Mouse (Mus musculus): ENCODE results near the gene Mrpl35. TPM values are rescaled to one million over a fixed set of nuclear protein-coding genes. Genes with fewer than 3 reads are reported as not detected.

The Mrpl35 gene
- polyA plus RNA-seq, 1 experiment from 2014 or later, result 63.7 TPM

DNA sequence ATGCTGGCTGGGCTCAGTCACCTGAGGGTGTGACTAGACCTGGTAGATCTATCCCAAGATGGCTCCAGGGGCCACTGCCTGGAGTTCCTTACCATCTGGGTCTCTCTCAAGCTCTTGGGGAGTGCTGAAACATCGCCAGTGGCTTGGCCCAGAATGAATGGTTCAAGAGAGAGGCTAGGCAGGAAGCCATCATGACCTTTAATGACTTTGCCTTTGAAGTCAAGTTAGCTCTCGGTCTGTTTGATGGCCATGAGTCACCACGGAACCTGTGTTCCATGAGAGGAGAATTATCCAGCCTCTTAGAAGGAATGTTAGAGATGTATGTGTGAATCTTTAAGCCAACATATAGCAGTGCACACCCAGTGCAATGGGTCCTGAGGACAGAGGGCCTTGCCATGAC is 27.4 kb downstream of the Mrpl35 start:
- ATAC-seq (replicated peaks; ENCODE audit: insufficient number of reproducible peaks, insufficient read depth, low FRiP score, low read depth), result no peak
- Histone ChIP-seq H3K4me2 (no peak overlapping the region), H3K4me1 (replicated peaks) (peaks cover 9% of the 10 kb centered on the region), H3K27me3 (no peaks in the 10 kb centered on the region), H3K27ac (no peak overlapping the region), H3K9me3 (replicated peaks) (no peaks in the 10 kb centered on the region), H3K9ac (no peak overlapping the region), H3K4me3 (no peak overlapping the region), H3K36me3 (no peaks in the 10 kb centered on the region; the same call in 1 of the 2 replicates)
- 66% methylated on average over 3 of the region's 3 CpGs for WGBS

DNA sequence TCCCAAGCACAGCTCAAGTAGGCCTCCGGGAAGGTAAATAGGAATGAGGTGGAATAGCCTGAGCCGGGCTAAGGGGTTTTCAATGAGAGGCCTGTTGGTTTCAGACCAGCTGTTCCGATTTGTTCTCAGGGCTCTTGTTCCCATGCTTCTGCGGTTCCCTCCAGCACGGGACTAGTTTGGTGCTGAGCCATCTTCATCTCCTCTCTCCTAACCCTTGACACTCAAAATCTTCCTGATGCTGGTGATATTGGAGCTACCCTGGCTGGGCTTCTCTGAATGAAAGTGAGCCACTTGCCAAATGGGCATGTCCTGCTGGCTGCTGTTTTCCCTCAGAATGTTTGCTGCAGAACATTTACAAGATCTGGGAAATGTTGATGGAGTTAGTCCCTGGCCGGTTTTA is 35.0 kb downstream of the Mrpl35 start:
- 87% methylated on average over 6 of the region's 6 CpGs for WGBS
- H3K27ac ChIP-seq, result no peak overlapping the region
- H3K4me2 ChIP-seq, result no peak overlapping the region
- H3K27me3 ChIP-seq, result no peaks in the 10 kb centered on the region
- peaks cover 13% of the 10 kb centered on the region; the same call in 1 of the 2 replicates for H3K4me1 ChIP-seq (replicated peaks)
- H3K36me3 ChIP-seq, result no peaks in the 10 kb centered on the region; the same call in 1 of the 2 replicates
- no peak overlapping the region for H3K9ac ChIP-seq
- no peaks in the 10 kb centered on the region for H3K9me3 ChIP-seq (replicated peaks)
- H3K4me3 ChIP-seq, result no peak overlapping the region
- no peak for ATAC-seq (replicated peaks; ENCODE audit: insufficient number of reproducible peaks, insufficient read depth, low FRiP score, low read depth)

DNA sequence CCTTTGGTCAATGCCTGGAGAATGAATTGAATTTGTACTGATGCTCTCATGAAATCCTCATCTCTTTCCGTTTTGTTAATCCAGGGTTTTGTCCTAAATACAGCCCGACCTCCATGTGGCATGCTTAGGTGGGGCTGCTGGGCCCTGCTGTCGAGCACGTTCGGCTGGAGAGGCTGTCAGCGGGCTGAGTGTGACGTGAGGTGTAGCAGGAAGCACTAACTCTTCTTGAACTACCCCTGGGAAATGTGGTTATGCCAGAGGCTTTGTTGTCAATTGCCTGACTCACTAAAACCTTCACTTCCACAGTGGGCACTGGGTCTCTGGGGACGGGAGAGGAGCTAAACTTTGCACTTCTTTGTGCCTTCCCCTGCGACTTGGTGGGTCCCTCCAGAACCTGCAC is 38.4 kb downstream of the Mrpl35 start:
- Histone ChIP-seq H3K27me3 (no peaks in the 10 kb centered on the region), H3K9ac (no peak overlapping the region), H3K36me3 (peaks cover 6% of the 10 kb centered on the region; the same call in 1 of the 2 replicates), H3K4me2 (no peak overlapping the region), H3K4me1 (replicated peaks) (peaks cover 12% of the 10 kb centered on the region; the same call in 1 of the 2 replicates), H3K27ac (peak overlapping the region; percentile 6; the same call in 1 of the 2 replicates), H3K4me3 (no peak overlapping the region), H3K9me3 (replicated peaks) (no peaks in the 10 kb centered on the region)
- peak; percentile 70; the same call in 1 of the 2 replicates for ATAC-seq (replicated peaks; ENCODE audit: insufficient number of reproducible peaks, insufficient read depth, low FRiP score, low read depth)
- WGBS, result 31% methylated on average over 9 of the region's 9 CpGs

DNA sequence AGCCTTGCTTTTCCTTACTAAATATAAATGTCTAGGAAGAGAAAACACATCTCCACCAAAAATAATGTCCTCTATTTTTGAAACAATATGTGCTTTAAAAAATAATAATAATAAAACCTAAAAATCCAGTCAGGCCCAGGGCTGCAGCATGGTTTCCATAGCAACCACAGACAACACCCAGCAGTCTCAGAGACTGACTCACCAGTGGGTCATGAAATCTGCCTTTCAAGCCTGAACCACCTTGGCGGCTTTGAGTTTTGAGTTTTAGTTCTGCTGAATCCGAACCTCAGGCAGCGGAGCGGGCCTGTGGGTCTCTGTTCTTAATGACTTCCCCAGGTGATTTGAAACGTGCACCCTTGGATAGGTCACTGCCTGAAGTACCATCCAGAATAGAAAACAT is 43.6 kb downstream of the Mrpl35 start:
- Histone ChIP-seq H3K4me2 (no peak overlapping the region), H3K9me3 (replicated peaks) (no peaks in the 10 kb centered on the region), H3K36me3 (peaks cover 6% of the 10 kb centered on the region; the same call in 1 of the 2 replicates), H3K9ac (no peak overlapping the region), H3K27ac (no peak overlapping the region), H3K4me3 (no peak overlapping the region), H3K4me1 (replicated peaks) (peaks cover 12% of the 10 kb centered on the region), H3K27me3 (no peaks in the 10 kb centered on the region)
- no peak for ATAC-seq (replicated peaks; ENCODE audit: insufficient number of reproducible peaks, insufficient read depth, low FRiP score, low read depth)
- WGBS, result 90% methylated on average over 5 of the region's 5 CpGs

DNA sequence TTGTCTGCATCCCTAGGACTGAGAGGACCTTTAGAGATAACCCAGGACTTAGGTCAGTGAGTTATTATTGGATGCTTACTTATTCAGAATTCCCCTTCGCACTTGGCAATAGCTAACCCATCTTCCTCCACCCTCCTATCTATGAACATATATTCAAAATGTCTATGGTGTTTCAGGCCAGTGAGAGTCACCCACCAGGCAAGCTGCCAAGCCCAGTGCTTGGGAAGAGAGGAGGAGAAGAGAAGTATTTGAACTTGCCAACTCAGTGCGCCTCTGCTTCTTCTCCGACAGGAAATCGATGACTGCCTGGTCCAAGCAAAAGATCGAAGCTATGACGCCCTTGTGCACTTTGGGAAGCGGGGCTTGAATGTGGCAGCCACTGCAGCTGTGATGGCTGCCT is 46.3 kb downstream of the Mrpl35 start:
- peaks cover 5% of the 10 kb centered on the region; the same call in 1 of the 2 replicates for H3K4me1 ChIP-seq (replicated peaks)
- no peaks in the 10 kb centered on the region for H3K9me3 ChIP-seq (replicated peaks)
- ATAC-seq (replicated peaks; ENCODE audit: insufficient number of reproducible peaks, insufficient read depth, low FRiP score, low read depth), result no peak
- H3K36me3 ChIP-seq, result peaks cover 6% of the 10 kb centered on the region; the same call in 1 of the 2 replicates
- H3K27ac ChIP-seq, result no peak overlapping the region
- H3K4me2 ChIP-seq, result no peak overlapping the region
- no peaks in the 10 kb centered on the region for H3K27me3 ChIP-seq
- no peak overlapping the region for H3K4me3 ChIP-seq
- WGBS, result 55% methylated on average over 7 of the region's 7 CpGs
- H3K9ac ChIP-seq, result no peak overlapping the region

DNA sequence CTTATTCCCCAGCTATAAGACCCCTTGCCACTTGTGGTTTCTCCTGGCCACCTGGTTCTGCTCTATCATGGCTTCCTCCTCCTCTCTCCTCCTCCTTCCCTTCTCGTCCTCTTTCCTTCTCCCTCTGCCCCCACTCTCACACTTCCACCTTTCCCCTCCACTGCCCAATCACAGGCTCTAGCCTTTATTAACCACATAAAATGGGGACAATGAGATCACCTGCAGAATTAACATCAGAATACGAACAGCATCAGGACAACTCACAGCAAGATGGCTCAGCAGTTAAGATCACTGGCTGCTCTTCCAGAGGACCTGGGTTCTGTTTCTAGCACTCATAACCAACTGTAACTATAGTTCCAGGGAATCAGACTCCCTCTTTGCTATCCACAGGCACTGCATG is 46.9 kb downstream of the Mrpl35 start:
- no peak overlapping the region for H3K4me2 ChIP-seq
- no peaks in the 10 kb centered on the region for H3K9me3 ChIP-seq (replicated peaks)
- H3K36me3 ChIP-seq, result peaks cover 6% of the 10 kb centered on the region; the same call in 1 of the 2 replicates
- no peak overlapping the region for H3K4me3 ChIP-seq
- peaks cover 5% of the 10 kb centered on the region; the same call in 1 of the 2 replicates for H3K4me1 ChIP-seq (replicated peaks)
- WGBS, result 78% methylated on average over 2 of the region's 2 CpGs
- H3K27me3 ChIP-seq, result no peaks in the 10 kb centered on the region
- H3K9ac ChIP-seq, result no peak overlapping the region
- no peak for ATAC-seq (replicated peaks; ENCODE audit: insufficient number of reproducible peaks, insufficient read depth, low FRiP score, low read depth)
- H3K27ac ChIP-seq, result no peak overlapping the region

DNA sequence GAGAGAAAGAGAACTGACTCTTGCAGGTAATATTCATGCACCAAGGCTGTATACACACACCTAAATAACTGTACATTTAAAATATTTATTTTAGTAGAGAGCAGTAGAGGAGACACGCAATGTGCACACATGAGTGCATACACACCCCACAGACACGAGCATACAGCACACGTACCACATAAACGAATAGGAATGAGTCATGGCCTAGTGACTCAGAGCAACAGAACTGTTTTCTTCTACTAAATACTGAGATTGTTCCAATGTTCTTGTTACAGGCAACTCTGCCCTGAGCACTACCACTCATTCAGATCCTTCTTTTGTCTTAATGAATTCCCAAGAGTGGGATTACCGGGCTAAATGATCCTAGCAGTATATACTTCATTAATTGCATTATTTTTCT is 48.8 kb downstream of the Mrpl35 start:
- Histone ChIP-seq H3K4me1 (replicated peaks) (peaks cover 5% of the 10 kb centered on the region; the same call in 1 of the 2 replicates), H3K27me3 (no peaks in the 10 kb centered on the region), H3K4me2 (no peak overlapping the region), H3K4me3 (no peak overlapping the region), H3K27ac (no peak overlapping the region), H3K36me3 (peaks cover 4% of the 10 kb centered on the region; the same call in 1 of the 2 replicates), H3K9ac (no peak overlapping the region), H3K9me3 (replicated peaks) (no peaks in the 10 kb centered on the region)
- 89% methylated on average over 5 of the region's 5 CpGs for WGBS
- ATAC-seq (replicated peaks; ENCODE audit: insufficient number of reproducible peaks, insufficient read depth, low FRiP score, low read depth), result no peak

DNA sequence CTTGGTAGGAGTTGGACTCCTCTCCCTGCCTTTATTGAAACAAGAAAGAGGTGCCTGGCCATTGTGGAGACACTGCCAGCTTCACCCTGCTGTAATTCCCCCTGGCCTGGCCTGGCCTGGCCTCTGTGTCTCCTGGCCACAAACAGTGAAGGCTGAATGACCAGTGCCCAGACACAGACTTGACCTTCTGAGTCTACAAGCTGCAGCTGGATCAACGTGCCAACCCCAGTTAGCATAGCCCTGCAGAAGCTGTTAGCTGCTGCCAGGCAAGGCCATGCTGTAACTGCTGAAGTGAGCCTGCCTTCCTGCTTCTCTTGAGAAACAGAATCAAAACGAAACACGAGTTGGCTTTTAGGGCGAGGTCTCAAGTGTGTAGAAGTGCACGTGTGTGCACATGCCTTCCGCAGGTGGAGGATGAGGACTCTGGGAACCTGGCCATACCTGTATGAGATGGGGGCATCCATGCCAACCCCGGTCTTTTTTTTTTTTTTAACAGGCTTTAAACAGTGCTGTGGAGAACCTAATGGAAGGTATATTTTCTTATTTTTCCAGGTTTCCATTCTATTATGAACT is 54.0 kb downstream of the Mrpl35 start:
- ATAC-seq (replicated peaks; ENCODE audit: insufficient number of reproducible peaks, insufficient read depth, low FRiP score, low read depth), result no peak
- no peak overlapping the region for H3K9ac ChIP-seq
- no peak overlapping the region for H3K4me2 ChIP-seq
- WGBS, result 82% methylated on average over 7 of the region's 7 CpGs
- H3K9me3 ChIP-seq (replicated peaks), result no peaks in the 10 kb centered on the region
- H3K4me1 ChIP-seq (replicated peaks), result 0 out of 2 replicates have a peak, but pooled peaks cover 2% of the 10 kb centered on the region
- no peaks in the 10 kb centered on the region for H3K27me3 ChIP-seq
- peaks cover 10% of the 10 kb centered on the region; the same call in 1 of the 2 replicates for H3K36me3 ChIP-seq
- H3K27ac ChIP-seq, result no peak overlapping the region
- no peak overlapping the region for H3K4me3 ChIP-seq

DNA sequence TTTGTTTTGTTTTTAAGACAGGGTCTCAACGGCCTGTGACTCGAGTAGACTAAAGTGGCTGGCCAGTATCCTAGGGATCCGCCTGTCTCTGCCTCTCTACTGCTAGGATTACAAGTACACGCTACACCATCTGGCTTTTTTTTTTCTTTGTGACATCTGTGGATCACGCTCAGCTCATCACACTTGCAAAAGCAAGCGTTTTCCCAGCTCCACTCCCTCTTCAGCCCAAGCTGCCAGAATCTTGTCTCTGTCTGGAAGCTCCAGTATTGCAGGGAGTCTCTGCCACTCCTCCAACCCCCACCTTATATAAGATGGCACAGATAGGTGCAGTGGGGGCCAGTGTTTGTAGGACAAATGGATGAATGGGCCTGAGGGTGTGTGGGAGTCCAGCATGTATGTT is 54.6 kb downstream of the Mrpl35 start:
- Histone ChIP-seq H3K4me1 (replicated peaks) (0 out of 2 replicates have a peak, but pooled peaks cover 3% of the 10 kb centered on the region), H3K4me3 (no peak overlapping the region), H3K9ac (no peak overlapping the region), H3K36me3 (peaks cover 10% of the 10 kb centered on the region; the same call in 1 of the 2 replicates), H3K4me2 (no peak overlapping the region), H3K9me3 (replicated peaks) (no peaks in the 10 kb centered on the region), H3K27me3 (no peaks in the 10 kb centered on the region), H3K27ac (no peak overlapping the region)
- no peak for ATAC-seq (replicated peaks; ENCODE audit: insufficient number of reproducible peaks, insufficient read depth, low FRiP score, low read depth)
- WGBS, result 81% methylated on average over 6 of the region's 6 CpGs

DNA sequence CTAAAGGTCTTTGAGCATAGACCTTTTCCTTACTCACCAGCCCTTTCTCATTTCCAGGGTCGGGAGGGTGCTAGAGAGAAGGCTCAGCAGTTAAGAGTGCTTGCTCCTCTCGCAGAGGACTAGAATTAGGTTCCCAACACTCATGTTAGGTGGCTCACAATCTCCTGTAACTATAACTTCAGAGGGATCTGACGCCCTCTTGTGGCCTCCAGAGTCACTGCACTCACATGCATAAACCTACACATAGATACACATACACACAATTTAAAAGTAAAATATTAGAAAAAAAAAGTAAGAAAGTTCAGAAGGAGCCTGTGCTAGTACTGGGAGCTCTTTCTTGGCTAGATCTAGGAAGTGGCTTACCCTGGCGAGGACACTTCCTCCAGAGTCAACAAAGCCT is 55.5 kb downstream of the Mrpl35 start:
- H3K36me3 ChIP-seq, result peaks cover 10% of the 10 kb centered on the region; the same call in 1 of the 2 replicates
- H3K9ac ChIP-seq, result no peak overlapping the region
- no peak for ATAC-seq (replicated peaks; ENCODE audit: insufficient number of reproducible peaks, insufficient read depth, low FRiP score, low read depth)
- 0 out of 2 replicates have a peak, but pooled peaks cover 3% of the 10 kb centered on the region for H3K4me1 ChIP-seq (replicated peaks)
- WGBS, result 94% methylated on average over 4 of the region's 4 CpGs
- no peaks in the 10 kb centered on the region for H3K9me3 ChIP-seq (replicated peaks)
- H3K4me3 ChIP-seq, result no peak overlapping the region
- H3K4me2 ChIP-seq, result no peak overlapping the region
- no peak overlapping the region for H3K27ac ChIP-seq
- H3K27me3 ChIP-seq, result no peaks in the 10 kb centered on the region

DNA sequence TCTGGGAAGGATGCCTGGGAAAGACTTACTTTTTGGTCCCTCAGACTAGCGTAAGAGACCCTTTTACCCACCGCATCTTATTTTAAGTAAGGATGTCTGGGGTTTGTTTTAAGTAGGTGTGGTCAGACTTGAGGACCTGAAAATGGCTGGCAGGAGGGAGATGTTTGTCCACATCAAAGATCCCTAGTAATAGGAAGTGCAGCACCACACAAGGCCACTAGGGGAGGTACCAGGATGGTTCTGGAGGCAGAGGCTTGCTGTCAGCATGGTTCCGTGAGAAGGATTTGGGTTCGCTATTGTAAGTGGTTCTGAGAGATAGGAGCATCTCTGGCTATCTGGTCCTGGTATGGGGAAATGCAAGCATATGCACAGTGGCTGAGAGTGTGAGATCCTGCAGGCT is 55.9 kb downstream of the Mrpl35 start:
- 94% methylated on average over 4 of the region's 4 CpGs for WGBS
- Histone ChIP-seq H3K27me3 (no peaks in the 10 kb centered on the region), H3K9ac (no peak overlapping the region), H3K4me3 (no peak overlapping the region), H3K27ac (no peak overlapping the region), H3K4me1 (replicated peaks) (0 out of 2 replicates have a peak, but pooled peaks cover 3% of the 10 kb centered on the region), H3K4me2 (no peak overlapping the region), H3K36me3 (peaks cover 10% of the 10 kb centered on the region; the same call in 1 of the 2 replicates), H3K9me3 (replicated peaks) (no peaks in the 10 kb centered on the region)
- ATAC-seq (replicated peaks; ENCODE audit: insufficient number of reproducible peaks, insufficient read depth, low FRiP score, low read depth), result no peak
